Comparison of ENCODE assay signal across 11 mouse cellular contexts in the genomic region with DNA sequence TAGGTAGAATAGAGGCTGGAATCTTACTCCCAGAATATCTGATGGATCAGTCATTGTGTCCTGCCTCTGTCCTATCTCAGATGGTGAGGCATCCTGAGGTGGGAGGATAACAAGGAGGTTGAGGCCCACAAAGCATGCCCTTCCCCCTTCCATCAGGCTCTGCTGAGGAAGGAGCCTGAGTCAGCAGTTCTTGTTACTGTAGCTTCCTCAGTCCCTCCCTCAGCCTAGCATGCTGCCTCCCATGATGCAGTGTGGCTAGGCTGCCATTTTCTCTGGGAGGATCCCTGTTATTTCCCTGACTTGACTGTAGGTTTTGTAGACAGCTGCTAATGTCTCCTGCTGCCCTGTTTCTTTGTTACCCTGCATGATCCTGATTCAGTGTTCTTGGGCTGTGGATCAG.
DNase-seq lines count a peak whose midpoint lies in the region; ATAC-seq lines count a peak whose summit lies in the region.
"Had no signal": no experiment of that assay in that cellular context is flagged by ENCODE, and none has a peak within 500 bp of the region (broad histone marks: within the 10 kb centered on the region; RNA-seq: fewer than 3 reads in every experiment).

No protein-coding gene starts in this region.

- no peak overlapping the region for H3K4me3 ChIP-seq in forebrain, embryonic 13.5 days
- no peak overlapping the region for H3K4me3 ChIP-seq in forebrain, embryonic 11.5 days (ENCODE audit: low read depth, low read length)
- H3K4me3 ChIP-seq in midbrain, embryonic 11.5 days (ENCODE audit: low read depth, low read length): no peak overlapping the region
- H3K4me3 ChIP-seq: heart, embryonic 15.5 days; limb, embryonic 15.5 days had no signal

- H3K4me2 ChIP-seq in forebrain, embryonic 13.5 days: no peak overlapping the region
- H3K4me2 ChIP-seq in forebrain, embryonic 11.5 days (ENCODE audit: low read depth, low read length, severe bottlenecking): no peak overlapping the region
- no peak overlapping the region for H3K4me2 ChIP-seq in midbrain, embryonic 11.5 days
- H3K4me2 ChIP-seq: heart, embryonic 15.5 days; limb, embryonic 15.5 days had no signal

- no peaks in the 10 kb centered on the region for H3K27me3 ChIP-seq in forebrain, embryonic 13.5 days
- H3K27me3 ChIP-seq in forebrain, embryonic 11.5 days (ENCODE audit: control insufficient read depth, insufficient read depth, low read length): no peaks in the 10 kb centered on the region
- no peaks in the 10 kb centered on the region for H3K27me3 ChIP-seq in midbrain, embryonic 11.5 days (ENCODE audit: control insufficient read depth, insufficient read depth, low read length)
- H3K27me3 ChIP-seq: heart, embryonic 15.5 days; limb, embryonic 15.5 days had no signal

- no peak overlapping the region for H3K9ac ChIP-seq in forebrain, embryonic 13.5 days
- no peak overlapping the region for H3K9ac ChIP-seq in forebrain, embryonic 11.5 days (ENCODE audit: low read length)
- no peak overlapping the region for H3K9ac ChIP-seq in midbrain, embryonic 11.5 days (ENCODE audit: low read length)
- H3K9ac ChIP-seq: heart, embryonic 15.5 days; limb, embryonic 15.5 days had no signal

- peaks cover 12% of the 10 kb centered on the region; the same call in 1 of the 2 replicates for H3K36me3 ChIP-seq in forebrain, embryonic 13.5 days (ENCODE audit: poor library complexity, severe bottlenecking)
- no peaks in the 10 kb centered on the region; the same call in 1 of the 2 replicates for H3K36me3 ChIP-seq in forebrain, embryonic 11.5 days (ENCODE audit: control insufficient read depth, insufficient read depth, low read length)
- no peaks in the 10 kb centered on the region for H3K36me3 ChIP-seq in midbrain, embryonic 11.5 days (ENCODE audit: control insufficient read depth, insufficient read depth, low read length)

- no peaks in the 10 kb centered on the region for H3K9me3 ChIP-seq in forebrain, embryonic 13.5 days (replicated peaks)
- no peaks in the 10 kb centered on the region for H3K9me3 ChIP-seq in forebrain, embryonic 11.5 days (ENCODE audit: control insufficient read depth, low read length)
- H3K9me3 ChIP-seq in midbrain, embryonic 11.5 days (ENCODE audit: control insufficient read depth, low read length): no peaks in the 10 kb centered on the region
- H3K9me3 ChIP-seq: heart, embryonic 15.5 days; limb, embryonic 15.5 days had no signal

- H3K4me1 ChIP-seq in forebrain, embryonic 13.5 days: peaks cover 24% of the 10 kb centered on the region
- H3K4me1 ChIP-seq in forebrain, embryonic 11.5 days (replicated peaks; ENCODE audit: control insufficient read depth, insufficient read depth, low read length): no peaks in the 10 kb centered on the region; the same call in none of the 2 replicates
- H3K4me1 ChIP-seq in midbrain, embryonic 11.5 days (ENCODE audit: control insufficient read depth, insufficient read depth, low read length): no peaks in the 10 kb centered on the region
- H3K4me1 ChIP-seq: heart, embryonic 15.5 days had no signal

- peak overlapping the region; percentile 27 for H3K27ac ChIP-seq in forebrain, embryonic 13.5 days
- H3K27ac ChIP-seq in forebrain, embryonic 11.5 days (ENCODE audit: low read depth, low read length): no peak overlapping the region; the same call in 1 of the 2 replicates
- H3K27ac ChIP-seq in midbrain, embryonic 11.5 days (ENCODE audit: low read depth, low read length): no peak overlapping the region; the same call in 1 of the 2 replicates
- H3K27ac ChIP-seq: heart, embryonic 15.5 days; kidney, postnatal 0 days; limb, embryonic 15.5 days had no signal

- no peak for DNase-seq in forebrain, embryonic 11.5 days (ENCODE audit: low spot score)
- peak; percentile 78 for DNase-seq in ES-CJ7 (ENCODE audit: low read depth, low spot score)
- no peak for DNase-seq in midbrain, embryonic 11.5 days (ENCODE audit: low spot score, missing footprints)
- no peak for DNase-seq in left cerebral cortex, adult 8-10 months (ENCODE audit: low spot score in 2 of 2)
- no peak for DNase-seq in thymus, postnatal 0 days (ENCODE audit: low spot score)
- no peak for DNase-seq in layer of hippocampus, adult 11-12 months (ENCODE audit: low spot score)

- ATAC-seq in forebrain, embryonic 13.5 days: peak; percentile 55
- ATAC-seq in forebrain, embryonic 11.5 days (replicated peaks; ENCODE audit: low FRiP score): no peak
- peak; percentile 27; the same call in 1 of the 2 replicates for ATAC-seq in granulocyte monocyte progenitor cell, adult 5-6 weeks (replicated peaks; ENCODE audit: poor library complexity, severe bottlenecking)
- ATAC-seq in midbrain, embryonic 11.5 days (ENCODE audit: low FRiP score): 0 out of 2 replicates have a peak, but pooled peaks have one; percentile 33
